Mouse (Mus musculus) liver, adult 2 months (tissue): ENCODE data around the gene Zfyve19.

Experiments used
- CTCF ChIP-seq: fragments of 200-500 bp; IDR thresholded peaks from 2 replicates; pipeline ENCODE4 v1.5.1; 2011; ENCODE audit warnings: low read depth, low read length, control low read depth
- POLR2A ChIP-seq: fragments of 200-500 bp; IDR thresholded peaks from 2 replicates; pipeline ENCODE4 v1.6.1; 2011; ENCODE audit warnings: low read length, control low read depth; ENCODE audit not compliant: insufficient read depth; ENCODE audit errors: extremely low read depth

GRCm38 (mm10) chr2:119170282-119170681 lies 38.1 kb upstream of the Zfyve19 start:
- TF ChIP-seq CTCF (no peak), POLR2A (no peak)
